Mouse (Mus musculus) testis, postnatal 10 days (tissue): ENCODE measurements around the gene H2afx.
"Not testable (repeated sequence)": the region's sequence is repeated elsewhere in the genome, so short reads cannot be mapped to it uniquely, and the experiment has no call there.

Source experiments
- DNase-seq: peaks from one replicate; pipeline ENCODE4 v3.0.0; 2021; ENCODE audit warnings: low spot score

H2afx gene

GRCm38 (mm10) chr9:44334396-44335330, at the start of gene H2afx:
Gene H2afx (plus strand): TSS chr9:44334694.
- peak; percentile 98 for DNase-seq

- DNase-seq: no peak
Measured at GRCm38 (mm10) chr9:44286256-44286850, 48.1 kb upstream of the H2afx start.

GRCm38 (mm10) chr9:44287003-44287400, 47.5 kb upstream of the H2afx start:
- no peak for DNase-seq

- peak; percentile 63 for DNase-seq
Measured at GRCm38 (mm10) chr9:44287401-44288075, 47.0 kb upstream of the H2afx start.

GRCm38 (mm10) chr9:44288076-44288958, 46.2 kb upstream of the H2afx start, which contains the start of gene Abcg4:
Gene Abcg4 (minus strand): TSS chr9:44288615.
- peak; percentile 58 for DNase-seq

GRCm38 (mm10) chr9:44288959-44289291, 45.6 kb upstream of the H2afx start:
- DNase-seq: no peak

- no peak for DNase-seq
Measured at GRCm38 (mm10) chr9:44292490-44292889, 42.0 kb upstream of the H2afx start.

- DNase-seq: not testable (repeated sequence)
Measured at GRCm38 (mm10) chr9:44300001-44300400, 34.5 kb upstream of the H2afx start.

GRCm38 (mm10) chr9:44305466-44306079, 28.9 kb upstream of the H2afx start, which contains the start of gene Hinfp:
Gene Hinfp (minus strand): TSS chr9:44305671.
- peak; percentile 97 for DNase-seq

- no peak for DNase-seq
Measured at GRCm38 (mm10) chr9:44306532-44306931, 28.0 kb upstream of the H2afx start.

- no peak for DNase-seq
Measured at GRCm38 (mm10) chr9:44307248-44307647, 27.2 kb upstream of the H2afx start.

- no peak for DNase-seq
Measured at GRCm38 (mm10) chr9:44309756-44310155, 24.7 kb upstream of the H2afx start.

GRCm38 (mm10) chr9:44310750-44311135, 23.8 kb upstream of the H2afx start:
- no peak for DNase-seq

- DNase-seq: no peak
Measured at GRCm38 (mm10) chr9:44311136-44312134, 23.1 kb upstream of the H2afx start.

- no peak for DNase-seq
Measured at GRCm38 (mm10) chr9:44313476-44314256, 20.8 kb upstream of the H2afx start.

GRCm38 (mm10) chr9:44314257-44314547, 20.3 kb upstream of the H2afx start:
- no peak for DNase-seq

GRCm38 (mm10) chr9:44314910-44315309, 19.6 kb upstream of the H2afx start:
- DNase-seq: no peak

GRCm38 (mm10) chr9:44317452-44317851, 17.0 kb upstream of the H2afx start:
- DNase-seq: no peak

GRCm38 (mm10) chr9:44318076-44318825, 16.2 kb upstream of the H2afx start:
- no peak for DNase-seq
